Mouse (Mus musculus) cerebellum, adult 18-20 months (tissue): ENCODE data around the gene Krtap14.

Experiments
- DNase-seq, 2 experiments: peaks; one replicate each; pipeline ENCODE4 v3.0.0; 2021

Krtap14 gene

DNA sequence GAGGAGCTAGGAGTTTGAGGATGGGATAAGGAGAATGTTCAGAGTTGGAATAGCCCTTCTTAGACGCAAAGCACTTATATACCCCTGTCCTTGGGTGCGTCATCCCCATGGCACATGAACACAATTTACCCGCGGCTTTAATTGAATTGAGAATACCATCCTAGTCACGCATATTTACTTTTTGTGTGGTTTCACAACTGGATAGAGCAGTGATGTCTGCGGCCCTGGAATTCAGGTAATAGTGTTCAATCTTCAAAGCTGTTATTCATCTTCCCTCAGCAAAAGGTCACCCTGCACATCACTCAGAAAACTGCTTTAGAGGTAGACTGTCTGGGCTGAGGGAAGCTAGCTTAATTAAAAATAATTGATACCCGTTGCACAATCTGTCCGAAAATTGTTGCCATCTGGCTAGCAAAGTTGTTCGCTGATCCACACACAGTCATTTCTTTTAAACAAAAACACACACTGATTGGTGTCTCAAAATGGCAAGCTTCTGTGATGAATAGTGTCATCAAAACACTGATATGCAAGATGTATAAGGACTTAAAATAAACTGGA is at the start of gene Krtap14:
TSS of gene Krtap14 (minus strand) at position 51 of the 558 bp plus-strand sequence.
- DNase-seq: no peak

DNA sequence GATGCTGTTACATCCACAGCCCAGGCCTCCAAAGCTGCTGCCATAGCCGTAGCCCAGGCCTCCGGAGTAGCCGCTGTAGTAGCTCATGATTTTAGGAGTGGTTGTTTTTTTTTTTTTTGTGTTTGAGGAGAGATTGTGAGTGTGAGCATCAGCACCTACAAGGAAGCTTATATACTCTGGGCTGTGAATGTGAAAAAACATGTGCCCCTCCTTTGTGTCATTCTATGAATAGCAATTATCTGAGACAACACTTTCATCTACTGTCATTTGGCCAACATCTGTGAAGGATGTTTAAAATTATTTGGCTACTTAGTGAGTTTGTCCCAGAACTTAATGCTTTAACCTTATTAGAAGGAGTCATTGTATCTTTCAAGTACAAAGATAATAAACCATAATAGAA is 48.2 kb upstream of the Krtap14 start, which contains the start of gene Krtap19-2:
TSS of gene Krtap19-2 (minus strand) at position 101 of the 400 bp plus-strand sequence.
- no peak for DNase-seq

DNA sequence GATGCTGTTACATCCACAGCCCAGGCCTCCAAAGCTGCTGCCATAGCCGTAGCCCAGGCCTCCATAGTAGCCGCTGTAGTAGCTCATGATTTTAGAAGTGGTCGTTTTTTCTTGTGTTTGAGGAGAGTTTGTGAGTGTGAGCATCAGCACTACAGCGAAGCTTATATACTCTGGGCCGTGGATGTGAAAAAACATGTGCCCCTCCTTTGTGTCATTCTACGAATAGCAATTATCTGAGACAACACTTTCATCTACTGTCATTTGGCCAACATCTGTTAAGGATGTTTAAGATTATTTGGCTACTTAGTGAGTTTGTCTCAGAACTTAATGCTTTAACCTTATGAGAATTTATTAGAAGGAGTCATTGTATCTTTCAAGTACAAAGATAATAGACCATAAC is 43.4 kb upstream of the Krtap14 start, which contains the start of gene Krtap19-1:
TSS of gene Krtap19-1 (minus strand) at position 101 of the 400 bp plus-strand sequence.
- no peak for DNase-seq

DNA sequence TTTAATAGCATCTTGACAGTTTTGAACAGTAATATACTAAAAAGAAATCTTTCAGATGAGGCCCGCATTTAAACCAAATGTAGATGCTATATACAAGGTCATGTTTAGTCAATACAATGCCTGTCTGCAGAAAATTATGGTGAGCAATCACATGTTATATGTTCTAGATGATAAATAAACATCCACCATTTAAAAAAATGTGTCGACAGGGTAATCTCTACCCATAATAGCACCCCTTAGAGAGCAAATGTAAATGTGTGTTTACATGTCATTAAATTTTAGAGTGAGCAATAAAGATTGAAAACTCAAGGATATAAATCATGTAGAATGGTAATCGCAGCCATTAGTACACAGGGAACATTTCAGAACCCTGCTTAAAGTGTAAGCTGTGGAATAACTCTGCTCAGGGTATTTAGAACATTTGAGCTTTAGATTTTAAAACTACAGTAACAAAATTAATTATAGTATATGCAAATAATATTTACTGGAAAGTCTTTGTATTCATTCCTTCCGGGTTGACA is 39.0 kb upstream of the Krtap14 start:
- no peak for DNase-seq

DNA sequence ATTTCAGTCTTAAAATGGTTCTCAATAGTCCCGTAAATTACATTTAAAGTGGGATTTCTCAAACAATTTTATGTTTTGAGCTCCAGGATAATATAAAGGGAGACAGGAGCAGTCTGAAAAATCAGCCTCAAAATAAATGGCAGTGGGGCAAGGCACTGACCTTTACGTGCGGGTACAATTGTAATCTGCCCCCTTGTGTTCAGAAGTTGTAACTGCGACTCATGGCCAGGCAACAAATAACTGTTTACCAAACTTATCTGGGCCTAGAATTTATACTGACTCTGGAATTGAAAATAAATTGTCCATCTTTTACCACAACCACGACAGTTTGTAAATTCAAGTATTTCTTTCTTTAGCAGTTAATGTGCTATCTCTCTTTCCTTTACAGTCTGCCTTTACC is 25.5 kb upstream of the Krtap14 start:
- peak; percentile 10 to 15 for DNase-seq

DNA sequence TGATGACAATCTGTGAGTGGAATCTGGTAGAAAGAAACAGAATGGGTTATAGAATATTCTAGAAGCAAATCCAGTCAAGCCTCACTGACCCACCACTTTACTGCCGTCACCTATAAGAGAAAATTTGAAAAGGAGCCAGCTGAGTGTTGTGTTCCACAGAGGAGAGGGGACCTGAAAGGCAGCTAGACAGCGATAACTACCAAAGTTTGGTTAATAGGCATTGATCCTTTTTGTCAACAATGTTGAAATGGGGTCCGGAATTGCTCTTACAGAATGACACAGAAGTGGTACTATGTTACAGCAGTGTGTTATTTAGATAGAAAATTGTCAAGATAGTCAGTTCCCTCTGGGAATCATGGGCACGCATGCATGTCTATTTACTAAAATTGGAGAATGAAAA is 22.6 kb upstream of the Krtap14 start:
- no peak for DNase-seq

DNA sequence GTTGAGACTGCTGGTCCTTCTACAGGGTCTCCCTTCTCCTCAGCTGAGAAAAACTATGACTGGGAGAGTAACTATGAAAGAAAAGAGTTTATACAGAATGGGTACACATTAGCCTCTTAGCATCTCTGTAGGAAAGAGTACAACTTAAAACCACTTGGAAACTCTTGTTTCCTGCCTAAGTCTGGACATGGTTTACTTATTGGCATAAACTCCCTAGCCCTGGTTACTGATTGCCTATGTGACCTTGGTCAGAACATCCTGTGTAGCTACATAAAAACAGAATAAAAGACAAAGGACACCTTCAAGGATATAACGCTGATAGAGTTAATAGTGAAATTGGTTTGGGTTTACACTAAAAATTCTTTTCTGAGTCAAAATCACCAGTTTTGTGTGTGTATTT is 21.4 kb upstream of the Krtap14 start:
- DNase-seq: no peak

DNA sequence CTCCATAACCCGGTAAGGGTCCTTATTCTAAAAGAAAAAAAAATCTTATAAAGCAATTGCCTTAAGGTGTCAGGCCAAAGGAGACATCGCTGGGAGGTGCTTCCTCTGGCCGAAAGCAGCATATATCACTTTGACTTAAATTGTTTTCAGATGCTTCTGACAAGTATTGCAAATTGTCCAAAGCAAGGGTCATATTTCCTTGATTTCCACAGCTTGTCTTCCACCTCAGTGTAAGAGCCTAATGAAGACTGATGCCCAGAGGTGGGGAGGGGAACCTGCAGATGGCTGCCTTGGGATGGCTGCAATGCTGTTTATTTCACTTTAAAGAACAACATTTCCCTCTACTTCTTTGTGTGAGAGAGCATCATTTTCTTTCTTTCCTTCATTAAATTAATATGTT is 1.0 kb upstream of the Krtap14 start:
- no peak for DNase-seq

DNA sequence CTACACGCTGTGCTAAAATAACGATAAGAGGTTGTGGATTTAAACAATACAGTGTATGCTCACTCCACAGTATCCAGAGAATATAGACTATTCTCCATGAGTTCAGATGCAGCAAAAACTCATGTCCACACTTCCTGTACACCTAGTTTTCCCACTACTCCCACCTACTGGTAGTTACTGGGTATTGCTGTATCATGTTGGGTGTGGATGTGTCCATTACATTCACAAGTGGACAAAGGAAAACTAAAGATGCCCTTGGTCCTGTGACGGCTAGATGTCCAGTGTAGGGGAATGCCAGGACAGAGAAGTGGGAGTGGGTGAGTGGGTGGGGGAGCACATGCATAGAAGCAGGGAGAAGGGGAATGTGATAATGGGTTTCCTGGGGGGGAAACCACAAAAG is 2.2 kb downstream of the Krtap14 start:
- DNase-seq: peak; percentile 4 to 13

DNA sequence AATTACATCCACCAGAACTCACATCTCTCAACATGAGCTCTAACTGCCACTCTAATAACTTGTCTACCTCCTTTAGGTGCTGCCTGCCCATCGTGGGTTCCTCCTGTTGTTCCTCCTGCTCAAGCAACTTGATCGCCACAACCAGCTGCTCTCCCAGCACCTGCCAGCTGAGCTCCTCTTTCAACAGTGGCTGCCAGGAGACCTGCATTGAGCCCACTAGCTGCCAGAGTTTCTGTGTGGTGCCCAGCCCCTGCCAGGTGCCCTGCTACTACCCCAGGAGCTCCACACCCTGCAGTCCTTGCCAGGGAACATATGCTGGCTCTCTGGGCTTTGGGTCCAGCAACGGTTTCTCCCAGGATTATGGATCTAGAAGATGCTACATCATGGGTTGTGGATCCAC is 5.9 kb downstream of the Krtap14 start, which contains the start of gene Krtap15:
TSS of gene Krtap15 (plus strand) at position 150 of the 400 bp plus-strand sequence.
- DNase-seq: no peak

DNA sequence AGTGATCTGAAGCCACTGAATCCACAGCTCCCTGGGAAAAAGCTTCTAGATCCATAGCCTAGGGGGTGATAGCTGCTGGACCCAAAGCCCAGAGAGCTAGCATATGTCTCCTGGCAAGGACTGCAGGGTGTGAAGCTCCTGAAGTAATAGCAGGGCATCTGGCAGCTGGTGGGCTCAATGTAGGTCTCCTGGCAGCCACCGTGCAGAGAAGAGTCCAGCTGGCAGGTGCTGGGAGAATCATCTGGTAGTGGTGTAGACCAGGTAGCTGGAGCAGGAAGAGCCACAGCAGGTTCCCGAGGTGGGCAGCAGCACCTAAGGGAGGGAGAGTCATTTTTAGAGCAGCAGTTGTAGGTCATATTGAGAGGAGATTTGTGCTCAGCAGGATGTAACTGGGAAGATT is 14.1 kb downstream of the Krtap14 start, which contains the start of gene Gm20741:
TSS of gene Gm20741 (minus strand) at position 394 of the 400 bp plus-strand sequence.
- DNase-seq: peak; percentile 41 to 50

DNA sequence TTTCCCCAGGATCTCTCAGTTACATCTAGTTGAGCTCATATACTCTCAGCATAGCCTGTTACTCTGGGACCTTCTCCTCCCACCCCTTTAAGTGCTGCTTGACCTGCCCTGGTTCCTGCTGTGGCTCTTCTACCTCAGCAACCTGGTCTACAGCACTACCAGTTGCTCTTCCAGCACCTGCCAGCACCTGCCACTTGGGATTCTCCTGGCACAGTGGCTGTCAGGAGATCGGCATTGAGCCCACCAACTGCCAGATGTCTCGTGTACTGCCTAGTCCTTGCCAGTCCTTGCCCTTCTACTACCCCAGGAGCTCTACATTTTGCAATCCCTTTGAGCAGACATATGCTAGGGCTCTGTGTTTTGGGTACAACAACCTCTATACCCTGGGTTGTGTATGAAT is 39.2 kb downstream of the Krtap14 start:
- DNase-seq: no peak

DNA sequence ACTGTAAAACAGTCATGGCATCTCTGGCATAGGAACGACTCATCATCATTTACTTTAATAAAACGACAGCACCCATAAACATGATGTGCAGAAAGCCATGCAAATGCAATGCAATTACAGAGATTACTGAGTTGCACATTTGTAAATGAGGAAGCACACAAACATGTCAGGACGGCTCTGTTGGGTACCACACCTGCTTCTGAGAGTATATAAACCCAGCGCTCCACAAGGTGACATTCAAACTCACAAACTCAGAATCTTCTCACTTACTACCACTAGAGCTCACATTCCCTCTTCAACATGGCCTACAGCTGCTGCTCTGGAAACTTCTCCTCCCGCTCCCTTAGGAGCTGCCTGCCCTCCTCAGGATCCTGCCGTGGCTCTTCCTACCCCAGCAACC is 48.3 kb downstream of the Krtap14 start, which contains the start of gene Gm5965:
TSS of gene Gm5965 (plus strand) at position 301 of the 400 bp plus-strand sequence.
- no peak for DNase-seq

DNA sequence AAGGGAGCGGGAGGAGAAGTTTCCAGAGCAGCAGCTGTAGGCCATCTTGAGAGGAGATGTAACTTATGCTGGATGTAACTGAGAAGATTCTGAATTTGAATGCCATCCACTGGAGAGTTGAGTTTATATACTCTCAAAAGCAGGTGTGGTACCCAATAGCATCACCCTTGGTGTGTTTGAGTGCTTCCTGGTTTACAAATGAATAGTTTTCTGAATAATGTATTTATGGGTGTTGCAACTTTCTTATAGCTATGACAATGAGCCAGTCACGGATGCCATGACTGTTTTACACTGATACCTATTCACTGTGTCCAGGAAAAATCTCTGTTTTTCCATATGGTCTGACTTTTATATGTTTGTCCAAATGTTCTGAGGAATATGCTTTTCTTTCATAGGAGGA is 51.8 kb downstream of the Krtap14 start, which contains the start of gene 2310057N15Rik:
TSS of gene 2310057N15Rik (minus strand) at position 101 of the 400 bp plus-strand sequence.
- DNase-seq: no peak
